Mouse (Mus musculus) hindbrain, embryonic 16.5 days (tissue): ENCODE data around the gene Atf6b. TPM values are rescaled to one million over a fixed set of nuclear protein-coding genes. Genes with fewer than 3 reads are reported as not detected.

Experiments used
- ATAC-seq: fragments of 200-750 bp; cut with Nextera tagmentation; 2 replicates; pipeline ENCODE4 v1.8.0; 2017; ENCODE audit warnings: moderate TSS enrichment, moderate library complexity
- H3K27ac ChIP-seq: fragments of 300-500 bp; sonication (generic); 2 replicates; pipeline ENCODE4 v1.5.1; 2014; ENCODE audit warnings: low read depth, mild to moderate bottlenecking, control low read depth, low read length, moderate library complexity
- H3K27me3 ChIP-seq: fragments of 300-500 bp; sonication (generic); replicated peaks from 2 replicates; pipeline ENCODE4 v1.6.1; 2014; ENCODE audit warnings: low read length; ENCODE audit not compliant: control insufficient read depth, insufficient read depth
- H3K36me3 ChIP-seq: fragments of 300-500 bp; sonication (generic); 2 replicates; pipeline ENCODE4 v1.6.1; 2014; ENCODE audit warnings: mild to moderate bottlenecking, low read length, moderate library complexity, mixed read lengths; ENCODE audit not compliant: control insufficient read depth, insufficient read depth
- H3K4me1 ChIP-seq: fragments of 300-500 bp; sonication (generic); 2 replicates; pipeline ENCODE4 v1.6.1; 2014; ENCODE audit warnings: low read depth, low read length; ENCODE audit not compliant: control insufficient read depth, insufficient read depth
- H3K4me2 ChIP-seq: fragments of 300-500 bp; sonication (generic); 2 replicates; pipeline ENCODE4 v1.6.1; 2014; ENCODE audit warnings: mild to moderate bottlenecking, low read length, control low read depth, moderate library complexity
- H3K4me3 ChIP-seq: fragments of 300-500 bp; sonication (generic); 2 replicates; pipeline ENCODE4 v1.5.1; 2014; ENCODE audit warnings: mild to moderate bottlenecking, low read length, control low read depth, moderate library complexity
- H3K9ac ChIP-seq: fragments of 300-500 bp; sonication (generic); 2 replicates; pipeline ENCODE4 v1.6.1; 2014; ENCODE audit warnings: low read depth, mild to moderate bottlenecking, control low read depth, low read length, moderate library complexity
- H3K9me3 ChIP-seq: fragments of 300-500 bp; sonication (generic); 2 replicates; pipeline ENCODE4 v1.6.1; 2014; ENCODE audit warnings: mild to moderate bottlenecking, low read length, moderate library complexity; ENCODE audit not compliant: control insufficient read depth
- WGBS: fragments of 180-500 bp; shearing (Covaris S2); extraction: QIAGEN DNeasy Blood & Tissue Kit; methylation state at CpG from one replicate; pipeline ENCODE4 v1.1.7; 2014; 5-methylcytosine and 5-hydroxymethylcytosine counted together
- polyA plus RNA-seq: library from polyadenylated mRNA; unstranded; fragments of >200 nt; fragmentation: Nextera tagmentation; extraction: Ambion mirVana; gene quantifications from 2 replicates; pipeline ENCODE4 v1.2.1, GENCODE M21; 2015

The Atf6b gene
- polyA plus RNA-seq, 1 experiment from 2014 or later, result 110 TPM

- whole genome bisulfite sequencing, result 86% methylated on average over 26 of the region's 26 CpGs
- Histone ChIP-seq H3K4me3 (no peak overlapping the region), H3K36me3 (no peaks in the 10 kb centered on the region), H3K9me3 (no peaks in the 10 kb centered on the region), H3K9ac (no peak overlapping the region), H3K27ac (no peak overlapping the region), H3K4me1 (no peaks in the 10 kb centered on the region), H3K4me2 (no peak overlapping the region), H3K27me3 (no peaks in the 10 kb centered on the region)
- ATAC-seq, result no peak
Observed at GRCm38 (mm10) chr17:34680191-34680590, 33.2 kb downstream of the Atf6b start.

- 87% methylated on average over 4 of the region's 4 CpGs for WGBS
- no peak overlapping the region for H3K4me3 ChIP-seq
- no peak overlapping the region for H3K27ac ChIP-seq
- ATAC-seq, result no peak
- no peaks in the 10 kb centered on the region for H3K36me3 ChIP-seq
- no peaks in the 10 kb centered on the region for H3K27me3 ChIP-seq
- H3K9ac ChIP-seq, result no peak overlapping the region
- no peak overlapping the region for H3K4me2 ChIP-seq
- no peaks in the 10 kb centered on the region for H3K4me1 ChIP-seq
- no peaks in the 10 kb centered on the region for H3K9me3 ChIP-seq
Observed at GRCm38 (mm10) chr17:34680621-34681020, 33.7 kb downstream of the Atf6b start.

GRCm38 (mm10) chr17:34681132-34681571 lies 34.2 kb downstream of the Atf6b start:
- no peaks in the 10 kb centered on the region for H3K4me1 ChIP-seq
- H3K27ac ChIP-seq, result no peak overlapping the region
- no peaks in the 10 kb centered on the region for H3K36me3 ChIP-seq
- no peak overlapping the region for H3K9ac ChIP-seq
- H3K27me3 ChIP-seq, result no peaks in the 10 kb centered on the region
- ATAC-seq, result no peak
- no peak overlapping the region for H3K4me2 ChIP-seq
- 77% methylated on average over 17 of the region's 17 CpGs for WGBS
- H3K9me3 ChIP-seq, result no peaks in the 10 kb centered on the region
- no peak overlapping the region for H3K4me3 ChIP-seq

- H3K4me1 ChIP-seq, result no peaks in the 10 kb centered on the region
- no peak overlapping the region for H3K4me3 ChIP-seq
- no peak overlapping the region for H3K4me2 ChIP-seq
- H3K36me3 ChIP-seq, result no peaks in the 10 kb centered on the region
- H3K27ac ChIP-seq, result no peak overlapping the region
- no peak for ATAC-seq
- no peak overlapping the region for H3K9ac ChIP-seq
- WGBS, result 78% methylated on average over 11 of the region's 11 CpGs
- no peaks in the 10 kb centered on the region for H3K27me3 ChIP-seq
- H3K9me3 ChIP-seq, result no peaks in the 10 kb centered on the region
Observed at GRCm38 (mm10) chr17:34681881-34682536, 35.1 kb downstream of the Atf6b start.

- no peak for ATAC-seq
- WGBS, result 63% methylated on average over 8 of the region's 8 CpGs
- no peak overlapping the region for H3K27ac ChIP-seq
- H3K4me1 ChIP-seq, result no peaks in the 10 kb centered on the region
- no peak overlapping the region for H3K9ac ChIP-seq
- H3K27me3 ChIP-seq, result no peaks in the 10 kb centered on the region
- no peaks in the 10 kb centered on the region for H3K36me3 ChIP-seq
- no peaks in the 10 kb centered on the region for H3K9me3 ChIP-seq
- no peak overlapping the region for H3K4me3 ChIP-seq
- no peak overlapping the region for H3K4me2 ChIP-seq
Observed at GRCm38 (mm10) chr17:34683179-34683578, 36.2 kb downstream of the Atf6b start.

GRCm38 (mm10) chr17:34683686-34684220 lies 36.8 kb downstream of the Atf6b start:
- Histone ChIP-seq H3K9me3 (no peaks in the 10 kb centered on the region), H3K27ac (no peak overlapping the region), H3K4me3 (no peak overlapping the region), H3K4me1 (no peaks in the 10 kb centered on the region), H3K36me3 (no peaks in the 10 kb centered on the region), H3K9ac (no peak overlapping the region), H3K4me2 (no peak overlapping the region), H3K27me3 (no peaks in the 10 kb centered on the region)
- ATAC-seq, result no peak
- WGBS, result 66% methylated on average over 10 of the region's 10 CpGs

- no peak overlapping the region for H3K4me3 ChIP-seq
- H3K9ac ChIP-seq, result no peak overlapping the region
- no peak overlapping the region for H3K4me2 ChIP-seq
- H3K27me3 ChIP-seq, result no peaks in the 10 kb centered on the region
- no peak for ATAC-seq
- H3K9me3 ChIP-seq, result no peaks in the 10 kb centered on the region
- peak overlapping the region; percentile 7; the same call in 1 of the 2 replicates for H3K27ac ChIP-seq
- 67% methylated on average over 9 of the region's 9 CpGs for WGBS
- H3K36me3 ChIP-seq, result no peaks in the 10 kb centered on the region
- H3K4me1 ChIP-seq, result no peaks in the 10 kb centered on the region
Observed at GRCm38 (mm10) chr17:34684253-34684893, 37.4 kb downstream of the Atf6b start.

GRCm38 (mm10) chr17:34685120-34686110 lies 38.5 kb downstream of the Atf6b start:
- Histone ChIP-seq H3K27ac (no peak overlapping the region; the same call in 1 of the 2 replicates), H3K9ac (no peak overlapping the region), H3K4me1 (no peaks in the 10 kb centered on the region), H3K36me3 (no peaks in the 10 kb centered on the region), H3K4me3 (no peak overlapping the region), H3K4me2 (no peak overlapping the region), H3K27me3 (no peaks in the 10 kb centered on the region), H3K9me3 (no peaks in the 10 kb centered on the region)
- peak; percentile 73 for ATAC-seq
- WGBS, result 79% methylated on average over 28 of the region's 28 CpGs
